Mouse (Mus musculus): ENCODE measurements around the gene Vmn1r129. TPM values are rescaled to one million over a fixed set of nuclear protein-coding genes. Genes with fewer than 3 reads are reported as not detected.

Gene Vmn1r129
- not detected for polyA plus RNA-seq (2017; shearing (Covaris generic))

DNA sequence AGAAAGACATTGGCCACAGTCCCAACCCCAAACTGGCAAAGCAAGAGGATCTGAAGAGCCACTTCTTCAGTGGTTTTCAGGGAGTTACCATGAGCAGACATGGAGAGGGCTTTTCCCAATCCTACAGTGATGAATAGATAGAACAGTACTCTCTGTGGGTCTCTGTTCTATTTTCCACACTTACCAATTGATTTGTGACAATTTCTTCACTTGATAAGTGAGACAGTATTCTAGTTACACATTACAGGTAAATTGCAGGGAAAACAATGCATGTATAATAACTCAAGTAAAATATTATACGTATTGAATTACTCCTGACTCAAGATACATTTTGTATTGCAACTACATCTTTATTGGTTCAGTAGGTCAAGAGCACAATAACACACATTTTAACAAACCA, at the start of gene Vmn1r129:
Gene Vmn1r129 (minus strand): TSS at position 101 of the 400 bp plus-strand sequence.

DNA sequence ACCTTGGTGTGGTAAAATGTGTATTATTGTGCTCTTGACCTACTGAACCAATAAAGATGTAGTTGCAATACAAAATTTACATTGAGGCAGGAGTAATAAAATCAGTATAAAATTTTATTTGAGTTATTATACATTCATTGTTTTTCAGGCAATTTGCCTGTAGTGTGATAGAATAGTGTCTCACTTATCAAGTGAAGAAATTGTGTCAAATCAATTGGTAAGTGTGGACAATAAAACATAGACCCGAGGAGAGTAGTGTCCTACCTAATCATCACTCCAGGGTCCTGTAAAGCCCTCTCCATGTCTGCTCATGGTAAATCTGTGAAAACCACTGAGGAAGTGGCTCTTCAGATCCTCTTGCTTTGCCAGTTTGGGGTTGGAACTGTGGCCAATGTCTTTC, 12.0 kb downstream of the Vmn1r129 start, which contains the start of gene Vmn1r128:
Gene Vmn1r128 (plus strand): TSS at position 301 of the 400 bp plus-strand sequence.

DNA sequence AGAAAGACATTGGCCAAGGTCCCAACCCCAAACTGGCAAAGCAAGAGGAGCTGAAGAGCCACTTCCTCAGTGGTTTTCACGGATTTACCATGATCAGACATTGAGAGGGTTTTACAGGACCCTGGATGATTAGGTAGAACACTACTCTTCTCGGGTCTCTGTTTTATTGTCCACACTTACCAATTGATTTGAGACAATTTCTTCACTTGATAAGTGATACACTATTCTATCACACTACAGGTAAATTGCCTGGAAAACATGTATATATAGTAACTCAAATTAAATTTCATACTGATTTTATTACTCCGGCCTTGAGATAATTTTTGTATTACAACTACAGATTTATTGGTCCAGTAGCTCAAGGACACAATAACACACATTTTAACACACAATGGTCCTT, 41.3 kb downstream of the Vmn1r129 start, which contains the start of gene Vmn1r127:
Gene Vmn1r127 (minus strand): TSS at position 101 of the 400 bp plus-strand sequence.

Other genes with a start within 250 kb of the Vmn1r129 start
- not detected for gene Vmn1r122, start 227.2 kb downstream of the Vmn1r129 start, polyA plus RNA-seq (2017; shearing (Covaris generic))
- gene Vmn1r123, start 199.1 kb downstream of the Vmn1r129 start, polyA plus RNA-seq (2017; shearing (Covaris generic)): not detected
- gene Gm5157, start 170.9 kb downstream of the Vmn1r129 start, polyA plus RNA-seq (2017; shearing (Covaris generic)): not detected
- gene Vmn1r124, start 100.7 kb downstream of the Vmn1r129 start, polyA plus RNA-seq (2017; shearing (Covaris generic)): not detected
- gene Vmn1r125, start 89.1 kb downstream of the Vmn1r129 start, polyA plus RNA-seq (2017; shearing (Covaris generic)): not detected
- gene Vmn1r126, start 59.8 kb downstream of the Vmn1r129 start, polyA plus RNA-seq (2017; shearing (Covaris generic)): not detected
- gene Vmn1r127, start 41.4 kb downstream of the Vmn1r129 start, polyA plus RNA-seq (2017; shearing (Covaris generic)): not detected
- not detected for gene Vmn1r128, start 11.9 kb downstream of the Vmn1r129 start, polyA plus RNA-seq (2017; shearing (Covaris generic))
- 1.3 TPM for gene Gm6882, start 71.5 kb upstream of the Vmn1r129 start, polyA plus RNA-seq (2017; shearing (Covaris generic))
- gene Vmn1r130, start 150.5 kb upstream of the Vmn1r129 start, polyA plus RNA-seq (2017; shearing (Covaris generic)): not detected
- gene Vmn1r131, start 184.8 kb upstream of the Vmn1r129 start, polyA plus RNA-seq (2017; shearing (Covaris generic)): not detected

All from effector memory CD4-positive, alpha-beta T cell, adult 7 months (primary cell).